Mouse (Mus musculus) embryonic fibroblast, embryonic 13.5 days (primary cell): ENCODE measurements around the gene Gm45194.

Experiments used
- CTCF ChIP-seq: IDR thresholded peaks from 2 replicates; pipeline ENCODE4 v1.5.1; 2011; ENCODE audit warnings: mild to moderate bottlenecking, control low read depth, low read length, moderate library complexity, borderline replicate concordance; ENCODE audit not compliant: insufficient read depth
- POLR2A ChIP-seq: IDR thresholded peaks from 2 replicates; pipeline ENCODE4 v1.6.1; 2011; ENCODE audit warnings: low read depth, mild to moderate bottlenecking, control low read depth, low read length, moderate library complexity

- TF ChIP-seq POLR2A: no peak
- TF ChIP-seq CTCF: no peak
Observed at GRCm38 (mm10) chrX:111855878-111856277, 35.3 kb upstream of the Gm45194 start.
